Mouse (Mus musculus) MEL (cell line): ENCODE data around the gene Kalrn. TPM values are rescaled to one million over a fixed set of nuclear protein-coding genes. Genes with fewer than 3 reads are reported as not detected.

Experiments used
- DNase-seq: peaks from one replicate; pipeline ENCODE4 v3.0.0; 2011; ENCODE audit warnings: low read depth, low spot score
- H3K27ac ChIP-seq: 2 replicates; pipeline ENCODE4 v1.5.1; 2012; ENCODE audit warnings: low read depth, mild to moderate bottlenecking, control low read depth, low read length, moderate library complexity; ENCODE audit not compliant: control insufficient read depth
- H3K27me3 ChIP-seq, 2 experiments: fragments of 150-350 bp in 1 of 2; sonication (generic) in 1 of 2; 2 replicates each; pipeline ENCODE4 v1.6.1; 2012; ENCODE audit warnings: low read length in 2 of 2, mild to moderate bottlenecking in 2 of 2, improper control_type of control experiment in 1 of 2, moderate library complexity in 1 of 2; ENCODE audit not compliant: insufficient read depth in 2 of 2, control insufficient read depth in 1 of 2
- H3K36me3 ChIP-seq, 2 experiments: 2 replicates each; pipeline ENCODE4 v1.6.1; 2012 to 2014; ENCODE audit warnings: low read length in 2 of 2, improper control_type of control experiment in 1 of 2, inconsistent platforms in 1 of 2, mild to moderate bottlenecking in 1 of 2; ENCODE audit not compliant: insufficient read depth in 2 of 2, control insufficient read depth in 1 of 2
- H3K4me1 ChIP-seq, 2 experiments: fragments of 150-350 bp in 1 of 2; sonication (generic) in 1 of 2; 2 replicates each; pipeline ENCODE4 v1.6.1; 2012; ENCODE audit warnings: low read length in 2 of 2, improper control_type of control experiment in 1 of 2, mild to moderate bottlenecking in 1 of 2; ENCODE audit not compliant: insufficient read depth in 2 of 2, control insufficient read depth in 1 of 2
- H3K4me3 ChIP-seq, 2 experiments: fragments of 150-350 bp in 1 of 2; sonication (generic) in 1 of 2; 2 replicates each; pipeline ENCODE4 v1.5.1; 2012; ENCODE audit warnings: low read depth in 2 of 2, low read length in 2 of 2, mild to moderate bottlenecking in 2 of 2, moderate library complexity in 2 of 2, control low read depth in 1 of 2, improper control_type of control experiment in 1 of 2; ENCODE audit not compliant: control insufficient read depth in 1 of 2, insufficient read depth in 1 of 2
- H3K79me2 ChIP-seq: 2 replicates; pipeline ENCODE4 v1.6.1; 2012; ENCODE audit warnings: mild to moderate bottlenecking, low read length, moderate library complexity; ENCODE audit not compliant: control insufficient read depth, poor library complexity, insufficient read depth
- H3K9ac ChIP-seq: 2 replicates; pipeline ENCODE4 v1.6.1; 2012; ENCODE audit warnings: low read depth, mild to moderate bottlenecking, control low read depth, low read length, moderate library complexity; ENCODE audit not compliant: control insufficient read depth, poor library complexity, severe bottlenecking
- H3K9me3 ChIP-seq: fragments of 150-350 bp; sonication (generic); replicated peaks from 2 replicates; pipeline ENCODE4 v1.6.1; 2012; ENCODE audit warnings: mild to moderate bottlenecking, low read length, improper control_type of control experiment, moderate library complexity; ENCODE audit not compliant: insufficient read depth
- BHLHE40 ChIP-seq: IDR thresholded peaks from 2 replicates; pipeline ENCODE4 v1.6.1; 2012; ENCODE audit warnings: low read depth, mild to moderate bottlenecking, inconsistent platforms, low read length, improper control_type of control experiment, borderline replicate concordance
- CHD1 ChIP-seq: IDR thresholded peaks from 2 replicates; pipeline ENCODE4 v1.6.1; 2012; ENCODE audit warnings: low read depth, mild to moderate bottlenecking, inconsistent platforms, low read length, improper control_type of control experiment
- ELF1 ChIP-seq: IDR thresholded peaks from 2 replicates; pipeline ENCODE4 v1.6.1; 2014; ENCODE audit warnings: low read depth, mild to moderate bottlenecking, inconsistent platforms, low read length, improper control_type of control experiment, moderate library complexity
- EP300 ChIP-seq, 2 experiments: IDR thresholded peaks; 2 replicates each; pipeline ENCODE4 v1.6.1; 2011; ENCODE audit warnings: improper control_type of control experiment in 2 of 2, low read length in 2 of 2, low read depth in 1 of 2, mild to moderate bottlenecking in 1 of 2
- ETS1 ChIP-seq: IDR thresholded peaks from 2 replicates; pipeline ENCODE4 v1.6.1; 2012; ENCODE audit warnings: low read depth, mild to moderate bottlenecking, inconsistent platforms, low read length, improper control_type of control experiment, moderate library complexity
- HCFC1 ChIP-seq: IDR thresholded peaks from 2 replicates; pipeline ENCODE4 v1.6.1; 2012; ENCODE audit warnings: low read depth, mild to moderate bottlenecking, inconsistent platforms, low read length, improper control_type of control experiment, moderate library complexity
- JUND ChIP-seq: IDR thresholded peaks from 2 replicates; pipeline ENCODE4 v1.6.1; 2011; ENCODE audit warnings: low read depth, mild to moderate bottlenecking, improper control_type of control experiment, low read length
- MAX ChIP-seq: IDR thresholded peaks from 2 replicates; pipeline ENCODE4 v1.6.1; 2011; ENCODE audit warnings: low read length, improper control_type of control experiment
- MYC ChIP-seq: IDR thresholded peaks from 2 replicates; pipeline ENCODE4 v1.6.1; 2011; ENCODE audit warnings: low read depth, mild to moderate bottlenecking, low read length, improper control_type of control experiment, moderate library complexity
- NELFE ChIP-seq: IDR thresholded peaks from 2 replicates; pipeline ENCODE4 v1.6.1; 2011; ENCODE audit warnings: low read depth, low read length, improper control_type of control experiment
- NRF1 ChIP-seq: IDR thresholded peaks from 2 replicates; pipeline ENCODE4 v1.6.1; 2014; ENCODE audit warnings: low read depth, mild to moderate bottlenecking, inconsistent platforms, low read length, improper control_type of control experiment, moderate library complexity; ENCODE audit not compliant: poor library complexity, insufficient read depth, severe bottlenecking
- POLR2AphosphoS2 ChIP-seq: IDR thresholded peaks from 2 replicates; pipeline ENCODE4 v1.6.1; 2011; ENCODE audit warnings: low read length, improper control_type of control experiment
- POLR2AphosphoS5 ChIP-seq: IDR thresholded peaks from 2 replicates; pipeline ENCODE4 v1.6.1; 2012; ENCODE audit warnings: low read depth, borderline replicate concordance, mild to moderate bottlenecking, inconsistent platforms, low read length, moderate library complexity, mixed read lengths
- RAD21 ChIP-seq: IDR thresholded peaks from 2 replicates; pipeline ENCODE4 v1.6.1; 2011; ENCODE audit warnings: mild to moderate bottlenecking, low read depth, low read length, improper control_type of control experiment
- RCOR1 ChIP-seq: IDR thresholded peaks from 2 replicates; pipeline ENCODE4 v1.6.1; 2012; ENCODE audit warnings: low read depth, mild to moderate bottlenecking, inconsistent platforms, low read length, improper control_type of control experiment
- SIN3A ChIP-seq: IDR thresholded peaks from 2 replicates; pipeline ENCODE4 v1.6.1; 2012; ENCODE audit warnings: low read length, improper control_type of control experiment, inconsistent platforms
- TBP ChIP-seq: IDR thresholded peaks from 2 replicates; pipeline ENCODE4 v1.8.0; 2011; ENCODE audit warnings: low read depth, low read length, improper control_type of control experiment
- ZMIZ1 ChIP-seq: IDR thresholded peaks from 2 replicates; pipeline ENCODE4 v1.6.1; 2012; ENCODE audit warnings: low read depth, mild to moderate bottlenecking, inconsistent platforms, low read length, improper control_type of control experiment, moderate library complexity
- polyA plus RNA-seq, 2 experiments: library from polyadenylated mRNA; stranded (reverse) in 1 of 2; unstranded in 1 of 2; fragments of >175 nt in 1 of 2; fragments of >200 nt in 1 of 2; gene quantifications; 2 replicates each; pipeline versions ENCODE4 v1.2.1 to v1.2.4; 2012; ENCODE audit warnings: low replicate concordance in 2 of 2, low read depth in 1 of 2; ENCODE audit not compliant: insufficient read length in 2 of 2, insufficient read depth in 1 of 2, missing spikeins in 1 of 2
- total RNA-seq: library from RNA; depleted of rRNA; stranded (reverse); fragments of 300-350 nt; gene quantifications from 2 replicates; pipeline ENCODE4 v1.2.3, GENCODE M21; 2012

The Kalrn gene
- total and polyA plus RNA-seq, 3 experiments: 10.4 to 11.8 TPM; not detected in 1

- Histone ChIP-seq H3K79me2 (no peaks in the 10 kb centered on the region), H3K4me1 (no peaks in the 10 kb centered on the region), H3K4me3 (no peak overlapping the region), H3K27me3 (no peaks in the 10 kb centered on the region), H3K9ac (no peak overlapping the region), H3K27ac (no peak overlapping the region), H3K36me3 (no peaks in the 10 kb centered on the region), H3K9me3 (no peaks in the 10 kb centered on the region)
- TF ChIP-seq JUND (no peak), POLR2AphosphoS2 (no peak), TBP (no peak), EP300 (IDR thresholded peaks at IDR 0.05; ENCODE audit: low read depth in 1 of 2, low read length in 2 of 2) (no peak)
- no peak for DNase-seq
Observed at GRCm38 (mm10) chr16:34561734-34562135, 11.6 kb downstream of the Kalrn start.

- no peak overlapping the region for H3K27ac ChIP-seq
- no peak overlapping the region for H3K9ac ChIP-seq
- no peaks in the 10 kb centered on the region for H3K36me3 ChIP-seq
- no peak for DNase-seq
- H3K4me3 ChIP-seq: no peak overlapping the region
- no peaks in the 10 kb centered on the region for H3K27me3 ChIP-seq
- no peaks in the 10 kb centered on the region for H3K4me1 ChIP-seq
- TF ChIP-seq ETS1: no peak
- TF ChIP-seq BHLHE40: no peak
- TF ChIP-seq CHD1: no peak
- no peak for TF ChIP-seq MYC
- no peak for TF ChIP-seq ZMIZ1
- no peak for TF ChIP-seq ELF1
- TF ChIP-seq NRF1: no peak
- no peak for TF ChIP-seq RAD21
- TF ChIP-seq POLR2AphosphoS5: no peak
- TF ChIP-seq NELFE: no peak
- no peak for TF ChIP-seq MAX
- H3K79me2 ChIP-seq: no peaks in the 10 kb centered on the region
- H3K9me3 ChIP-seq: no peaks in the 10 kb centered on the region
Observed at GRCm38 (mm10) chr16:34560814-34561213, 12.5 kb downstream of the Kalrn start.

GRCm38 (mm10) chr16:34560411-34560810 is 12.9 kb downstream of the Kalrn start:
- Histone ChIP-seq H3K36me3 (no peaks in the 10 kb centered on the region), H3K27ac (no peak overlapping the region), H3K79me2 (no peaks in the 10 kb centered on the region), H3K4me3 (no peak overlapping the region), H3K9ac (no peak overlapping the region), H3K4me1 (no peaks in the 10 kb centered on the region), H3K9me3 (no peaks in the 10 kb centered on the region), H3K27me3 (no peaks in the 10 kb centered on the region)
- TF ChIP-seq SIN3A (no peak), HCFC1 (no peak), JUND (no peak), TBP (no peak), RCOR1 (no peak), ETS1 (no peak)
- DNase-seq: no peak
